Mouse (Mus musculus): ENCODE measurements at regions not wholly inside any gene's neighbourhood (a gene's known extent, or its start where the extent isn't known, plus 50 kb on each side); places are given as distances from the start of the nearest gene placed in this dataset.

- H3K27me3 ChIP-seq (replicated peaks; ENCODE audit: control insufficient read depth, insufficient read depth, low read length), result no peaks in the 10 kb centered on the region
- no peak overlapping the region for H3K4me2 ChIP-seq (ENCODE audit: low read depth, low read length)
- H3K9me3 ChIP-seq (ENCODE audit: control insufficient read depth, low read length), result no peaks in the 10 kb centered on the region
- no peaks in the 10 kb centered on the region for H3K36me3 ChIP-seq (ENCODE audit: control insufficient read depth, insufficient read depth, low read length)
- ATAC-seq, result no peak
- H3K9ac ChIP-seq (ENCODE audit: low read depth, low read length), result no peak overlapping the region
- no peaks in the 10 kb centered on the region for H3K4me1 ChIP-seq (ENCODE audit: control insufficient read depth, insufficient read depth, low read length)
- H3K4me3 ChIP-seq (ENCODE audit: low read length), result no peak overlapping the region
- WGBS, result 79% methylated on average over 12 of the region's 12 CpGs
- H3K27ac ChIP-seq (ENCODE audit: low read length), result no peak overlapping the region
Measured at GRCm38 (mm10) chr1:35866643-35867042, 201.6 kb upstream of the Hs6st1 start.

- Histone ChIP-seq H3K9ac (ENCODE audit: low read depth, low read length) (no peak overlapping the region), H3K27ac (ENCODE audit: low read length) (no peak overlapping the region), H3K27me3 (replicated peaks; ENCODE audit: control insufficient read depth, insufficient read depth, low read length) (no peaks in the 10 kb centered on the region), H3K9me3 (ENCODE audit: control insufficient read depth, low read length) (no peaks in the 10 kb centered on the region), H3K4me2 (ENCODE audit: low read depth, low read length) (no peak overlapping the region), H3K4me1 (ENCODE audit: control insufficient read depth, insufficient read depth, low read length) (no peaks in the 10 kb centered on the region), H3K4me3 (ENCODE audit: low read length) (no peak overlapping the region), H3K36me3 (ENCODE audit: control insufficient read depth, insufficient read depth, low read length) (no peaks in the 10 kb centered on the region)
- no peak for ATAC-seq
- WGBS, result 53% methylated on average over 17 of the region's 17 CpGs
Measured at GRCm38 (mm10) chr1:35869381-35870143, 198.6 kb upstream of the Hs6st1 start.

GRCm38 (mm10) chr1:35870144-35870827 is 197.9 kb upstream of the Hs6st1 start:
- no peak overlapping the region for H3K4me2 ChIP-seq (ENCODE audit: low read depth, low read length)
- H3K9ac ChIP-seq (ENCODE audit: low read depth, low read length), result no peak overlapping the region
- H3K9me3 ChIP-seq (ENCODE audit: control insufficient read depth, low read length), result no peaks in the 10 kb centered on the region
- H3K27ac ChIP-seq (ENCODE audit: low read length), result no peak overlapping the region
- no peaks in the 10 kb centered on the region for H3K27me3 ChIP-seq (replicated peaks; ENCODE audit: control insufficient read depth, insufficient read depth, low read length)
- ATAC-seq, result no peak
- H3K36me3 ChIP-seq (ENCODE audit: control insufficient read depth, insufficient read depth, low read length), result no peaks in the 10 kb centered on the region
- H3K4me1 ChIP-seq (ENCODE audit: control insufficient read depth, insufficient read depth, low read length), result peaks cover 6% of the 10 kb centered on the region; the same call in 1 of the 2 replicates
- 79% methylated on average over 9 of the region's 9 CpGs for WGBS
- no peak overlapping the region for H3K4me3 ChIP-seq (ENCODE audit: low read length)

- no peak for ATAC-seq
- Histone ChIP-seq H3K4me3 (ENCODE audit: low read length) (no peak overlapping the region), H3K27me3 (replicated peaks; ENCODE audit: control insufficient read depth, insufficient read depth, low read length) (no peaks in the 10 kb centered on the region), H3K9me3 (ENCODE audit: control insufficient read depth, low read length) (no peaks in the 10 kb centered on the region), H3K9ac (ENCODE audit: low read depth, low read length) (no peak overlapping the region), H3K27ac (ENCODE audit: low read length) (no peak overlapping the region), H3K4me2 (ENCODE audit: low read depth, low read length) (no peak overlapping the region), H3K4me1 (ENCODE audit: control insufficient read depth, insufficient read depth, low read length) (peaks cover 13% of the 10 kb centered on the region; the same call in 1 of the 2 replicates), H3K36me3 (ENCODE audit: control insufficient read depth, insufficient read depth, low read length) (no peaks in the 10 kb centered on the region)
- 85% methylated on average over 2 of the region's 2 CpGs for WGBS
Measured at GRCm38 (mm10) chr1:35873038-35873437, 195.2 kb upstream of the Hs6st1 start.

GRCm38 (mm10) chr1:35875210-35875811 is 192.9 kb upstream of the Hs6st1 start:
- no peaks in the 10 kb centered on the region for H3K36me3 ChIP-seq (ENCODE audit: control insufficient read depth, insufficient read depth, low read length)
- H3K4me3 ChIP-seq (ENCODE audit: low read length), result no peak overlapping the region
- H3K27ac ChIP-seq (ENCODE audit: low read length), result 0 out of 2 replicates have a peak overlapping the region, but pooled peaks have one; percentile 15
- no peaks in the 10 kb centered on the region for H3K9me3 ChIP-seq (ENCODE audit: control insufficient read depth, low read length)
- H3K9ac ChIP-seq (ENCODE audit: low read depth, low read length), result no peak overlapping the region
- WGBS, result 38% methylated on average over 11 of the region's 11 CpGs
- H3K4me2 ChIP-seq (ENCODE audit: low read depth, low read length), result no peak overlapping the region
- H3K27me3 ChIP-seq (replicated peaks; ENCODE audit: control insufficient read depth, insufficient read depth, low read length), result no peaks in the 10 kb centered on the region
- H3K4me1 ChIP-seq (ENCODE audit: control insufficient read depth, insufficient read depth, low read length), result peaks cover 13% of the 10 kb centered on the region; the same call in 1 of the 2 replicates
- ATAC-seq, result peak; percentile 60

GRCm38 (mm10) chr1:35878426-35878825 is 189.8 kb upstream of the Hs6st1 start:
- WGBS, result 92% methylated on average over 4 of the region's 4 CpGs

GRCm38 (mm10) chr1:35879388-35880093 is 188.7 kb upstream of the Hs6st1 start:
- no peaks in the 10 kb centered on the region for H3K36me3 ChIP-seq (ENCODE audit: control insufficient read depth, insufficient read depth, low read length)
- H3K9ac ChIP-seq (ENCODE audit: low read depth, low read length), result no peak overlapping the region
- no peaks in the 10 kb centered on the region for H3K9me3 ChIP-seq (ENCODE audit: control insufficient read depth, low read length)
- no peak overlapping the region for H3K27ac ChIP-seq (ENCODE audit: low read length)
- peaks cover 13% of the 10 kb centered on the region; the same call in 1 of the 2 replicates for H3K4me1 ChIP-seq (ENCODE audit: control insufficient read depth, insufficient read depth, low read length)
- 54% methylated on average over 11 of the region's 11 CpGs for WGBS
- H3K4me3 ChIP-seq (ENCODE audit: low read length), result no peak overlapping the region
- no peak overlapping the region for H3K4me2 ChIP-seq (ENCODE audit: low read depth, low read length)
- ATAC-seq, result peak; percentile 49; the same call in 1 of the 2 replicates
- no peaks in the 10 kb centered on the region for H3K27me3 ChIP-seq (replicated peaks; ENCODE audit: control insufficient read depth, insufficient read depth, low read length)

More at GRCm38 (mm10) chr1:35878426-35878825, 189.8 kb upstream of the Hs6st1 start:
- no peak overlapping the region for H3K9ac ChIP-seq (ENCODE audit: low read depth, low read length)
- H3K36me3 ChIP-seq (ENCODE audit: control insufficient read depth, insufficient read depth, low read length), result no peaks in the 10 kb centered on the region
- ATAC-seq, result no peak
- H3K27ac ChIP-seq (ENCODE audit: low read length), result no peak overlapping the region
- H3K27me3 ChIP-seq (replicated peaks; ENCODE audit: control insufficient read depth, insufficient read depth, low read length), result no peaks in the 10 kb centered on the region
- peaks cover 13% of the 10 kb centered on the region; the same call in 1 of the 2 replicates for H3K4me1 ChIP-seq (ENCODE audit: control insufficient read depth, insufficient read depth, low read length)
- H3K4me2 ChIP-seq (ENCODE audit: low read depth, low read length), result no peak overlapping the region
- no peak overlapping the region for H3K4me3 ChIP-seq (ENCODE audit: low read length)
- H3K9me3 ChIP-seq (ENCODE audit: control insufficient read depth, low read length), result no peaks in the 10 kb centered on the region

- Histone ChIP-seq H3K27ac (ENCODE audit: low read length) (no peak overlapping the region), H3K36me3 (ENCODE audit: control insufficient read depth, insufficient read depth, low read length) (no peaks in the 10 kb centered on the region), H3K27me3 (replicated peaks; ENCODE audit: control insufficient read depth, insufficient read depth, low read length) (no peaks in the 10 kb centered on the region), H3K4me1 (ENCODE audit: control insufficient read depth, insufficient read depth, low read length) (0 out of 2 replicates have a peak, but pooled peaks cover 3% of the 10 kb centered on the region), H3K4me2 (ENCODE audit: low read depth, low read length) (no peak overlapping the region), H3K9ac (ENCODE audit: low read depth, low read length) (no peak overlapping the region), H3K9me3 (ENCODE audit: control insufficient read depth, low read length) (no peaks in the 10 kb centered on the region), H3K4me3 (ENCODE audit: low read length) (no peak overlapping the region)
- 84% methylated on average over 6 of the region's 6 CpGs for WGBS
- ATAC-seq, result no peak
Measured at GRCm38 (mm10) chr1:35880562-35881265, 187.5 kb upstream of the Hs6st1 start.
